Mouse (Mus musculus): ENCODE measurements at regions not wholly inside any gene's neighbourhood (a gene's known extent, or its start where the extent isn't known, plus 50 kb on each side); places are given as distances from the start of the nearest gene placed in this dataset.

GRCm38 (mm10) chr12:27619616-27620015 is 277.2 kb upstream of the Sox11 start:
- no peaks in the 10 kb centered on the region for H3K4me1 ChIP-seq (ENCODE audit: insufficient read depth, low read length)
- no peaks in the 10 kb centered on the region for H3K9me3 ChIP-seq (ENCODE audit: low read length)
- H3K9ac ChIP-seq (replicated peaks; ENCODE audit: low read length): no peak overlapping the region
- H3K4me3 ChIP-seq (ENCODE audit: low read length): no peak overlapping the region
- H3K36me3 ChIP-seq (ENCODE audit: insufficient read depth, low read length): no peaks in the 10 kb centered on the region
- H3K27ac ChIP-seq (ENCODE audit: low read length): no peak overlapping the region
- ATAC-seq (ENCODE audit: low FRiP score, low TSS enrichment): no peak
- 58% methylated on average over 5 of the region's 5 CpGs for WGBS
- no peaks in the 10 kb centered on the region for H3K27me3 ChIP-seq (ENCODE audit: insufficient read depth, low read length)
- H3K4me2 ChIP-seq (replicated peaks; ENCODE audit: low read depth, low read length): no peak overlapping the region

- Histone ChIP-seq H3K36me3 (ENCODE audit: insufficient read depth, low read length) (no peaks in the 10 kb centered on the region), H3K4me3 (ENCODE audit: low read length) (no peak overlapping the region), H3K9ac (replicated peaks; ENCODE audit: low read length) (no peak overlapping the region), H3K4me2 (replicated peaks; ENCODE audit: low read depth, low read length) (no peak overlapping the region), H3K27me3 (ENCODE audit: insufficient read depth, low read length) (no peaks in the 10 kb centered on the region), H3K9me3 (ENCODE audit: low read length) (no peaks in the 10 kb centered on the region), H3K4me1 (ENCODE audit: insufficient read depth, low read length) (no peaks in the 10 kb centered on the region), H3K27ac (ENCODE audit: low read length) (no peak overlapping the region)
- no peak for ATAC-seq (ENCODE audit: low FRiP score, low TSS enrichment)
- 54% methylated on average over 1 of the region's 1 CpGs for WGBS
These were observed 261.8 kb upstream of the Sox11 start for GRCm38 (mm10) chr12:27604061-27604679.

GRCm38 (mm10) chr12:27599149-27599548 is 256.8 kb upstream of the Sox11 start:
- Histone ChIP-seq H3K27me3 (ENCODE audit: insufficient read depth, low read length) (no peaks in the 10 kb centered on the region), H3K9me3 (ENCODE audit: low read length) (no peaks in the 10 kb centered on the region), H3K27ac (ENCODE audit: low read length) (no peak overlapping the region), H3K4me2 (replicated peaks; ENCODE audit: low read depth, low read length) (no peak overlapping the region), H3K4me1 (ENCODE audit: insufficient read depth, low read length) (no peaks in the 10 kb centered on the region), H3K4me3 (ENCODE audit: low read length) (no peak overlapping the region), H3K9ac (replicated peaks; ENCODE audit: low read length) (no peak overlapping the region), H3K36me3 (ENCODE audit: insufficient read depth, low read length) (no peaks in the 10 kb centered on the region)
- WGBS: 30% methylated on average over 8 of the region's 8 CpGs
- no peak for ATAC-seq (ENCODE audit: low FRiP score, low TSS enrichment)

GRCm38 (mm10) chr12:27597878-27598277 is 255.5 kb upstream of the Sox11 start:
- Histone ChIP-seq H3K36me3 (ENCODE audit: insufficient read depth, low read length) (no peaks in the 10 kb centered on the region), H3K9ac (replicated peaks; ENCODE audit: low read length) (no peak overlapping the region)
- WGBS: 75% methylated on average over 7 of the region's 7 CpGs

GRCm38 (mm10) chr12:27597322-27597721 is 254.9 kb upstream of the Sox11 start:
- no peak for ATAC-seq (ENCODE audit: low FRiP score, low TSS enrichment)
- H3K27me3 ChIP-seq (ENCODE audit: insufficient read depth, low read length): no peaks in the 10 kb centered on the region
- H3K27ac ChIP-seq (ENCODE audit: low read length): no peak overlapping the region
- no peaks in the 10 kb centered on the region for H3K9me3 ChIP-seq (ENCODE audit: low read length)
- H3K4me1 ChIP-seq (ENCODE audit: insufficient read depth, low read length): no peaks in the 10 kb centered on the region
- no peak overlapping the region for H3K4me3 ChIP-seq (ENCODE audit: low read length)
- no peak overlapping the region for H3K4me2 ChIP-seq (replicated peaks; ENCODE audit: low read depth, low read length)
- no peak overlapping the region for H3K9ac ChIP-seq (replicated peaks; ENCODE audit: low read length)
- H3K36me3 ChIP-seq (ENCODE audit: insufficient read depth, low read length): no peaks in the 10 kb centered on the region
- WGBS: 70% methylated on average over 3 of the region's 3 CpGs

More at GRCm38 (mm10) chr12:27597878-27598277, 255.5 kb upstream of the Sox11 start:
- no peak overlapping the region for H3K27ac ChIP-seq (ENCODE audit: low read length)
- H3K4me3 ChIP-seq (ENCODE audit: low read length): no peak overlapping the region
- H3K4me1 ChIP-seq (ENCODE audit: insufficient read depth, low read length): no peaks in the 10 kb centered on the region
- ATAC-seq (ENCODE audit: low FRiP score, low TSS enrichment): no peak
- no peaks in the 10 kb centered on the region for H3K27me3 ChIP-seq (ENCODE audit: insufficient read depth, low read length)
- no peak overlapping the region for H3K4me2 ChIP-seq (replicated peaks; ENCODE audit: low read depth, low read length)
- no peaks in the 10 kb centered on the region for H3K9me3 ChIP-seq (ENCODE audit: low read length)

GRCm38 (mm10) chr12:27595576-27595975 is 253.2 kb upstream of the Sox11 start:
- Histone ChIP-seq H3K9me3 (ENCODE audit: low read length) (no peaks in the 10 kb centered on the region), H3K9ac (replicated peaks; ENCODE audit: low read length) (no peak overlapping the region), H3K36me3 (ENCODE audit: insufficient read depth, low read length) (no peaks in the 10 kb centered on the region), H3K4me1 (ENCODE audit: insufficient read depth, low read length) (no peaks in the 10 kb centered on the region), H3K4me3 (ENCODE audit: low read length) (no peak overlapping the region), H3K27me3 (ENCODE audit: insufficient read depth, low read length) (no peaks in the 10 kb centered on the region), H3K27ac (ENCODE audit: low read length) (no peak overlapping the region), H3K4me2 (replicated peaks; ENCODE audit: low read depth, low read length) (no peak overlapping the region)
- no peak for ATAC-seq (ENCODE audit: low FRiP score, low TSS enrichment)
- WGBS: 85% methylated on average over 2 of the region's 2 CpGs

GRCm38 (mm10) chr12:27593436-27593835 is 251.1 kb upstream of the Sox11 start:
- H3K9ac ChIP-seq (replicated peaks; ENCODE audit: low read length): no peak overlapping the region
- no peaks in the 10 kb centered on the region for H3K4me1 ChIP-seq (ENCODE audit: insufficient read depth, low read length)
- ATAC-seq (ENCODE audit: low FRiP score, low TSS enrichment): no peak
- H3K4me3 ChIP-seq (ENCODE audit: low read length): no peak overlapping the region
- no peaks in the 10 kb centered on the region for H3K36me3 ChIP-seq (ENCODE audit: insufficient read depth, low read length)
- H3K27ac ChIP-seq (ENCODE audit: low read length): no peak overlapping the region
- no peak overlapping the region for H3K4me2 ChIP-seq (replicated peaks; ENCODE audit: low read depth, low read length)
- WGBS: 71% methylated on average over 1 of the region's 1 CpGs
- H3K9me3 ChIP-seq (ENCODE audit: low read length): no peaks in the 10 kb centered on the region
- H3K27me3 ChIP-seq (ENCODE audit: insufficient read depth, low read length): no peaks in the 10 kb centered on the region

GRCm38 (mm10) chr12:27576109-27576700 is 233.8 kb upstream of the Sox11 start:
- WGBS: 76% methylated on average over 3 of the region's 3 CpGs
- Histone ChIP-seq H3K27ac (ENCODE audit: low read length) (no peak overlapping the region), H3K9ac (replicated peaks; ENCODE audit: low read length) (no peak overlapping the region), H3K4me1 (ENCODE audit: insufficient read depth, low read length) (no peaks in the 10 kb centered on the region), H3K27me3 (ENCODE audit: insufficient read depth, low read length) (no peaks in the 10 kb centered on the region), H3K4me2 (replicated peaks; ENCODE audit: low read depth, low read length) (no peak overlapping the region), H3K36me3 (ENCODE audit: insufficient read depth, low read length) (no peaks in the 10 kb centered on the region), H3K4me3 (ENCODE audit: low read length) (no peak overlapping the region), H3K9me3 (ENCODE audit: low read length) (no peaks in the 10 kb centered on the region)
- no peak for ATAC-seq (ENCODE audit: low FRiP score, low TSS enrichment)

GRCm38 (mm10) chr12:27575629-27576028 is 233.3 kb upstream of the Sox11 start:
- 40% methylated on average over 7 of the region's 7 CpGs for WGBS
- H3K27me3 ChIP-seq (ENCODE audit: insufficient read depth, low read length): no peaks in the 10 kb centered on the region
- no peaks in the 10 kb centered on the region for H3K4me1 ChIP-seq (ENCODE audit: insufficient read depth, low read length)
- no peaks in the 10 kb centered on the region for H3K9me3 ChIP-seq (ENCODE audit: low read length)
- no peak overlapping the region for H3K4me3 ChIP-seq (ENCODE audit: low read length)
- no peaks in the 10 kb centered on the region for H3K36me3 ChIP-seq (ENCODE audit: insufficient read depth, low read length)
- H3K27ac ChIP-seq (ENCODE audit: low read length): no peak overlapping the region
- no peak overlapping the region for H3K9ac ChIP-seq (replicated peaks; ENCODE audit: low read length)
- no peak for ATAC-seq (ENCODE audit: low FRiP score, low TSS enrichment)
- H3K4me2 ChIP-seq (replicated peaks; ENCODE audit: low read depth, low read length): no peak overlapping the region

- no peaks in the 10 kb centered on the region for H3K36me3 ChIP-seq (ENCODE audit: insufficient read depth, low read length)
- H3K4me2 ChIP-seq (replicated peaks; ENCODE audit: low read depth, low read length): no peak overlapping the region
- H3K4me3 ChIP-seq (ENCODE audit: low read length): no peak overlapping the region
- no peaks in the 10 kb centered on the region for H3K9me3 ChIP-seq (ENCODE audit: low read length)
- WGBS: 56% methylated on average over 3 of the region's 3 CpGs
- H3K4me1 ChIP-seq (ENCODE audit: insufficient read depth, low read length): no peaks in the 10 kb centered on the region
- ATAC-seq (ENCODE audit: low FRiP score, low TSS enrichment): no peak
- H3K9ac ChIP-seq (replicated peaks; ENCODE audit: low read length): no peak overlapping the region
- no peaks in the 10 kb centered on the region for H3K27me3 ChIP-seq (ENCODE audit: insufficient read depth, low read length)
- H3K27ac ChIP-seq (ENCODE audit: low read length): no peak overlapping the region
These were observed 224.9 kb upstream of the Sox11 start for GRCm38 (mm10) chr12:27567250-27567649.
